Mouse (Mus musculus): Measurements from ENCODE around the gene 4930469K13Rik. TPM values are rescaled to one million over a fixed set of nuclear protein-coding genes. Genes with fewer than 3 reads are reported as not detected.
A peak's percentile ranks its signal among the peaks of the same experiment; 100 is the strongest.

4930469K13Rik gene
- polyA plus RNA-seq, 1 experiment, result not detected

- DNase-seq (ENCODE audit: low read depth in 1 of 2, low spot score in 2 of 2), result no peak
- TF ChIP-seq CTCF (IDR thresholded peaks at IDR 0.05; ENCODE audit: extremely low read depth, insufficient read depth, insufficient read length, insufficient replicate concordance) (no peak), POLR2A (IDR thresholded peaks at IDR 0.05; ENCODE audit: low read depth, low read length) (no peak)
- WGBS, result 40% methylated on average over 4 of the region's 4 CpGs
These were observed 158.8 kb downstream of the 4930469K13Rik start for GRCm38 (mm10) chr11:33939456-33940113.

GRCm38 (mm10) chr11:33938561-33939274, 159.6 kb downstream of the 4930469K13Rik start:
- H3K36me3 ChIP-seq (ENCODE audit: control insufficient read depth, insufficient read depth, low read length), result no peaks in the 10 kb centered on the region
- H3K27ac ChIP-seq (ENCODE audit: insufficient read depth, low read length), result peak overlapping the region; percentile 72
- H3K4me1 ChIP-seq (ENCODE audit: control insufficient read depth, insufficient read depth, insufficient read length), result peaks cover 6% of the 10 kb centered on the region; the same call in 1 of the 2 replicates
- peak overlapping the region; percentile 7; the same call in 1 of the 2 replicates for H3K4me3 ChIP-seq (ENCODE audit: extremely low read depth, insufficient read depth, insufficient read length)
- TF ChIP-seq POLR2A (IDR thresholded peaks at IDR 0.05; ENCODE audit: low read depth, low read length), result no peak
- TF ChIP-seq CTCF (IDR thresholded peaks at IDR 0.05; ENCODE audit: extremely low read depth, insufficient read depth, insufficient read length, insufficient replicate concordance), result no peak
- WGBS, result 23% methylated on average over 7 of the region's 7 CpGs
- peak; percentile 16 to 41 for DNase-seq (ENCODE audit: low read depth in 1 of 2, low spot score in 2 of 2)
- no peaks in the 10 kb centered on the region for H3K27me3 ChIP-seq (ENCODE audit: control insufficient read depth, insufficient read depth, low read length)

More at GRCm38 (mm10) chr11:33939456-33940113, 158.8 kb downstream of the 4930469K13Rik start:
- H3K27ac ChIP-seq (ENCODE audit: insufficient read depth, low read length), result peak overlapping the region; percentile 72; the same call in 1 of the 2 replicates
- H3K36me3 ChIP-seq (ENCODE audit: control insufficient read depth, insufficient read depth, low read length), result no peaks in the 10 kb centered on the region
- no peak overlapping the region for H3K4me3 ChIP-seq (ENCODE audit: extremely low read depth, insufficient read depth, insufficient read length)
- H3K4me1 ChIP-seq (ENCODE audit: control insufficient read depth, insufficient read depth, insufficient read length), result peaks cover 6% of the 10 kb centered on the region; the same call in 1 of the 2 replicates
- H3K27me3 ChIP-seq (ENCODE audit: control insufficient read depth, insufficient read depth, low read length), result no peaks in the 10 kb centered on the region

- no peak for DNase-seq (ENCODE audit: low read depth in 1 of 2, low spot score in 2 of 2)
- Histone ChIP-seq H3K4me3 (ENCODE audit: extremely low read depth, insufficient read depth, insufficient read length) (no peak overlapping the region), H3K27ac (ENCODE audit: insufficient read depth, low read length) (peak overlapping the region; percentile 56), H3K4me1 (ENCODE audit: control insufficient read depth, insufficient read depth, insufficient read length) (peaks cover 9% of the 10 kb centered on the region; the same call in 1 of the 2 replicates), H3K27me3 (ENCODE audit: control insufficient read depth, insufficient read depth, low read length) (no peaks in the 10 kb centered on the region), H3K36me3 (ENCODE audit: control insufficient read depth, insufficient read depth, low read length) (no peaks in the 10 kb centered on the region)
- TF ChIP-seq CTCF (IDR thresholded peaks at IDR 0.05; ENCODE audit: extremely low read depth, insufficient read depth, insufficient read length, insufficient replicate concordance) (no peak), POLR2A (IDR thresholded peaks at IDR 0.05; ENCODE audit: low read depth, low read length) (no peak)
- WGBS, result 76% methylated on average over 8 of the region's 8 CpGs
These were observed 160.7 kb downstream of the 4930469K13Rik start for GRCm38 (mm10) chr11:33937641-33938040.

GRCm38 (mm10) chr11:33934286-33934685, 164.1 kb downstream of the 4930469K13Rik start:
- Histone ChIP-seq H3K36me3 (ENCODE audit: control insufficient read depth, insufficient read depth, low read length) (no peaks in the 10 kb centered on the region), H3K27ac (ENCODE audit: insufficient read depth, low read length) (no peak overlapping the region), H3K4me3 (ENCODE audit: extremely low read depth, insufficient read depth, insufficient read length) (no peak overlapping the region), H3K4me1 (ENCODE audit: control insufficient read depth, insufficient read depth, insufficient read length) (peaks cover 6% of the 10 kb centered on the region; the same call in 1 of the 2 replicates), H3K27me3 (ENCODE audit: control insufficient read depth, insufficient read depth, low read length) (no peaks in the 10 kb centered on the region)
- TF ChIP-seq POLR2A (IDR thresholded peaks at IDR 0.05; ENCODE audit: low read depth, low read length) (no peak), CTCF (IDR thresholded peaks at IDR 0.05; ENCODE audit: extremely low read depth, insufficient read depth, insufficient read length, insufficient replicate concordance) (peak; percentile 55; the same call in 1 of the 2 replicates)
- WGBS, result 83% methylated on average over 9 of the region's 9 CpGs
- DNase-seq (ENCODE audit: low read depth in 1 of 2, low spot score in 2 of 2), result no peak

- DNase-seq (ENCODE audit: low read depth in 1 of 2, low spot score in 2 of 2), result no peak
- Histone ChIP-seq H3K4me3 (ENCODE audit: extremely low read depth, insufficient read depth, insufficient read length) (peak overlapping the region; percentile 15; the same call in 1 of the 2 replicates), H3K27ac (ENCODE audit: insufficient read depth, low read length) (peak overlapping the region; percentile 51), H3K36me3 (ENCODE audit: control insufficient read depth, insufficient read depth, low read length) (no peaks in the 10 kb centered on the region), H3K27me3 (ENCODE audit: control insufficient read depth, insufficient read depth, low read length) (no peaks in the 10 kb centered on the region), H3K4me1 (ENCODE audit: control insufficient read depth, insufficient read depth, insufficient read length) (peaks cover 6% of the 10 kb centered on the region; the same call in 1 of the 2 replicates)
- 7% methylated on average over 18 of the region's 18 CpGs for WGBS
- TF ChIP-seq CTCF (IDR thresholded peaks at IDR 0.05; ENCODE audit: extremely low read depth, insufficient read depth, insufficient read length, insufficient replicate concordance), result no peak
- TF ChIP-seq POLR2A (IDR thresholded peaks at IDR 0.05; ENCODE audit: low read depth, low read length), result no peak
These were observed 165.8 kb downstream of the 4930469K13Rik start for GRCm38 (mm10) chr11:33932386-33933111.

GRCm38 (mm10) chr11:33931836-33932385, 166.4 kb downstream of the 4930469K13Rik start:
- WGBS, result 7% methylated on average over 10 of the region's 10 CpGs
- TF ChIP-seq POLR2A (IDR thresholded peaks at IDR 0.05; ENCODE audit: low read depth, low read length) (no peak), CTCF (IDR thresholded peaks at IDR 0.05; ENCODE audit: extremely low read depth, insufficient read depth, insufficient read length, insufficient replicate concordance) (no peak)
- Histone ChIP-seq H3K4me3 (ENCODE audit: extremely low read depth, insufficient read depth, insufficient read length) (no peak overlapping the region), H3K27me3 (ENCODE audit: control insufficient read depth, insufficient read depth, low read length) (no peaks in the 10 kb centered on the region), H3K36me3 (ENCODE audit: control insufficient read depth, insufficient read depth, low read length) (no peaks in the 10 kb centered on the region), H3K27ac (ENCODE audit: insufficient read depth, low read length) (peak overlapping the region; percentile 51), H3K4me1 (ENCODE audit: control insufficient read depth, insufficient read depth, insufficient read length) (peaks cover 6% of the 10 kb centered on the region; the same call in 1 of the 2 replicates)
- DNase-seq (ENCODE audit: low read depth in 1 of 2, low spot score in 2 of 2), result peak; percentile 54 to 67
